Mouse (Mus musculus): ENCODE results near the gene St3gal5. TPM values are rescaled to one million over a fixed set of nuclear protein-coding genes. Genes with fewer than 3 reads are reported as not detected.

Gene St3gal5
- total RNA-seq, 2 experiments from 2014 or later = 87.4 to 95.9 TPM

GRCm38 (mm10) chr6:72096217-72096616, 1.2 kb upstream of the St3gal5 start:
- no peak for DNase-seq (ENCODE audit: low spot score in 2 of 2)

GRCm38 (mm10) chr6:72096669-72097068, 723 bp upstream of the St3gal5 start:
- DNase-seq (ENCODE audit: low spot score in 2 of 2) = no peak

- peak in 1 of 2 experiments; percentile 36 for DNase-seq (ENCODE audit: low spot score in 2 of 2)
These were observed 746 bp downstream of the St3gal5 start for GRCm38 (mm10) chr6:72098021-72098655.

- DNase-seq (ENCODE audit: low spot score in 2 of 2) = no peak
These were observed 1.3 kb downstream of the St3gal5 start for GRCm38 (mm10) chr6:72098691-72099090.

- no peak for DNase-seq (ENCODE audit: low spot score in 2 of 2)
These were observed 1.9 kb downstream of the St3gal5 start for GRCm38 (mm10) chr6:72099281-72099680.

- no peak for DNase-seq (ENCODE audit: low spot score in 2 of 2)
These were observed 2.8 kb downstream of the St3gal5 start for GRCm38 (mm10) chr6:72100171-72100570.

- DNase-seq (ENCODE audit: low spot score in 2 of 2) = no peak
These were observed 3.5 kb downstream of the St3gal5 start for GRCm38 (mm10) chr6:72100939-72101338.

GRCm38 (mm10) chr6:72101386-72101785, 4.0 kb downstream of the St3gal5 start:
- DNase-seq (ENCODE audit: low spot score in 2 of 2) = no peak

- DNase-seq (ENCODE audit: low spot score in 2 of 2) = no peak
These were observed 4.7 kb downstream of the St3gal5 start for GRCm38 (mm10) chr6:72102066-72102465.

- no peak for DNase-seq (ENCODE audit: low spot score in 2 of 2)
These were observed 7.1 kb downstream of the St3gal5 start for GRCm38 (mm10) chr6:72104534-72104933.

GRCm38 (mm10) chr6:72108941-72109892, 11.8 kb downstream of the St3gal5 start:
- peak in 1 of 2 experiments; percentile 31 for DNase-seq (ENCODE audit: low spot score in 2 of 2)

- DNase-seq (ENCODE audit: low spot score in 2 of 2) = no peak
These were observed 13.2 kb downstream of the St3gal5 start for GRCm38 (mm10) chr6:72110577-72110976.

- DNase-seq (ENCODE audit: low spot score in 2 of 2) = no peak
These were observed 15.2 kb downstream of the St3gal5 start for GRCm38 (mm10) chr6:72112575-72112974.

- DNase-seq (ENCODE audit: low spot score in 2 of 2) = no peak
These were observed 15.8 kb downstream of the St3gal5 start for GRCm38 (mm10) chr6:72113093-72113702.

GRCm38 (mm10) chr6:72114902-72115301, 17.5 kb downstream of the St3gal5 start:
- no peak for DNase-seq (ENCODE audit: low spot score in 2 of 2)

GRCm38 (mm10) chr6:72117322-72117968, 20.1 kb downstream of the St3gal5 start:
- no peak for DNase-seq (ENCODE audit: low spot score in 2 of 2)

GRCm38 (mm10) chr6:72119870-72120269, 22.5 kb downstream of the St3gal5 start:
- DNase-seq (ENCODE audit: low spot score in 2 of 2) = no peak

GRCm38 (mm10) chr6:72121301-72121700, 23.9 kb downstream of the St3gal5 start:
- no peak for DNase-seq (ENCODE audit: low spot score in 2 of 2)

GRCm38 (mm10) chr6:72122515-72122914, 25.1 kb downstream of the St3gal5 start:
- DNase-seq (ENCODE audit: low spot score in 2 of 2) = no peak

GRCm38 (mm10) chr6:72124315-72125103, 27.1 kb downstream of the St3gal5 start:
- DNase-seq (ENCODE audit: low spot score in 2 of 2) = no peak
